Mouse (Mus musculus) cerebellum, postnatal 4 days (tissue): ENCODE results near the gene Got2.

Experiments used
- DNase-seq, 2 experiments: peaks; one replicate each; pipeline ENCODE4 v3.0.0; 2022; ENCODE audit warnings: low spot score in 2 of 2, mixed read lengths in 1 of 2

Gene Got2

DNA sequence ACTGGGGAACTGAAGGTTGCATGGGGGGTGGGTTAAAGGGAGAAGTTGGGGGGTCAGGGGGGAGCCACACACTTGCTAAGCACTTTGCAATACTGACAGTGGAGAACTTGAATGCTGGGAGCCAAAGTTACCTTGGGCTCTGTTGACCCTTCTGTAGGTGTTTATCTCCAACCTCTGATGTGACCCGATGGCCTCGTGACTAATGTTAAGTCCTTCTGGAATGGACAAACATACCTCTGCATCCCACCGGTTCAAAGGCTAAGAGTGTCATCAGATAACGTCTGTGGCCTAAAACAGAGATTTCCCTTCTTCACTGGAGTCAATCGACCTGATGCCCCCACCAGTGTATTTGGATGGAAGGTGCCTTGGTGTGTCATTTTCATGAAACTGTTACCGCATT, 67.1 kb downstream of the Got2 start:
- no peak for DNase-seq

DNA sequence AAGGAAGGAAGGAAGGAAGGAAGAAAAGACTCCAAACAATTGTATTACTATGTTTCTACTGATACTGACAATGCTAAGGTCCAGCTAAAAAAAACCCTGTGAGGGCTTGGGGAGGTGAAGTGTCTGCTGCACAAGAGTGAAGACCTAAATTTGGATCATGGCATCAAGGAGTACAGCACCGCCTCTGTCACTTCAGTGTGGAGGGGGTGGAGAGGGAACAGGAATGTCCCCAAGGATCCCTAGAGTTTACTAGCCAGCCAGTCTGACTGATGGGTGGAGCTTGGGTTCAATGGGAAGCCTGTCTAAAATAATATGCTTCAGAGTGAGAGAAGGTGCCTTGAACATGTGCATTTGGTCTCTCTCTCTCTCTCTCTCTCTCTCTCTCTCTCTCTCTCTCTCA, 70.1 kb downstream of the Got2 start:
- no peak for DNase-seq

DNA sequence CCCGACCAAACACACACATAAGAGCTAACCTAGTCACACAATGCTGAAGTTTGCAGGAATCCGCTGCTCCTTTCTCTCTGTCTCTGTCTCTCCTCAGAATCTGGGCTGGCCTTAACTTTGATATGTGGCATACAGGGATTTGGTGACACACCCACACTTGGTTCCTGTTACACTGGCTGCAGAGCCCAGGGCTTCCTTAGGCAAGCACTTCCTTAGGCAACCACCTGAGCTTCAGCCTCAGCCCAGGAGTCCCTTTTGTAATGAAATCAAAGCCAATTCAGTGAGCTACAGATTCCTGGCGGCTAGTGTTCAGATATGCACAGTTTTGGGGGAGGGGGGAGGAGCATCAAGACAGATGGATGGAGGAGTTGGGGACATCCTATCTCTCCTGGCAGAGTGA, 70.8 kb downstream of the Got2 start:
- no peak for DNase-seq

DNA sequence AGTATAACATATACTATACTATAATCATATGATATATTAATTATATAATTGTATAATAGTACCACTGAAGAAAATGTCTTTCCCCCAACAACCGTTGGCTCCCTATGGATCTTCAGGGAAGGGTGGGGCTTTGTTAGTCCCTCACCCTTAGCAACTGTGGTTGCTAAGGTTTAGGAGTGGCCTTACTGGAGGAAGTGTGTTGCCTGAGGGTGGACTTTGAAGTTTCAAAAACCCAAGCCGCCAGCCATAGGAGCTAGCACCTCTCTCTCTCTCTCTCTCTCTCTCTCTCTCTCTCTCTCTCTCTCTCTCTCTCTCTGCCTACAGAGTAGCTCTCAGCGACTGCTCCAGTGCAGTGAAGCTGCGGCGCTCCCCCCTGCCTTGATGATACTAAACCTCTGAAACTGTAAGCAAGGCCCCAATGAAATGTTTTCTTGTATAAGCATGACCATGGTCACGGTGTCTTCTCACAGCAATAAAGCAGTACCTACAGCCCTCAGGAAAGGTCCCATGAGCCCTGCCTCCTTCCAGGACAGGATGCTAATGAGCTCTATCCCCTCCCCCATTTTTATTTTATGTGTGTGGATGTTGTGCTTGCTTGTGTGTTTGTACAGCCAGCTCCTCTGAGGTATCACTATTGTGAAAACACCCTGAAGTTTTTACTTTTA, 72.2 kb downstream of the Got2 start:
- no peak for DNase-seq
